12 mouse cellular contexts compared by ENCODE assay signal in the genomic region with DNA sequence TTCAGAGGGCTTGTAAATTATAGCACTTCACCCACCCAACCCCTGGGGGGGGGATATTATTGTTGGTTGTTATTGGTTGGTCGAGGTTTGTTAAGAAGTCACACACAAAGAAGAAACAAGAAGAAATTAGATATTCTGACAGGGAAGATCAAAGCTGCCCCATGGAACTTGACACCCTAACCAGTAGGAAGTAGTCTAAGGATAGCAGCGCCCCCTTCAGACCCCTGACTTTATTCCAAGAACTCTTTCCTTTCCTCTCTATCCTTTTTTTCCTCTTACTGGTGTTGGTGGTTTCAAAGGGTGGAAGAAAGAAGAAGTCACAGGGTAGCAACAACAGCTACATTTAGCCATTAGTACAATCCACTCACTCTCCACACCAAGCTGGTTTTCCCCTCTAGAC. TPM values are rescaled to one million over a fixed set of nuclear protein-coding genes. Genes with fewer than 3 reads are reported as not detected.
"Had no signal": no experiment of that assay in that cellular context is flagged by ENCODE, and none has a peak within 500 bp of the region (broad histone marks: within the 10 kb centered on the region; RNA-seq: fewer than 3 reads in every experiment).

No protein-coding gene starts in this region.

- H3K27ac ChIP-seq: layer of hippocampus, adult 2 months; limb, embryonic 12.5 days; liver, embryonic 13.5 days; lung, embryonic 15.5 days; midbrain, embryonic 13.5 days had no signal

- H3K4me1 ChIP-seq: limb, embryonic 12.5 days; liver, embryonic 13.5 days; lung, embryonic 15.5 days; midbrain, embryonic 13.5 days had no signal

- H3K9ac ChIP-seq: limb, embryonic 12.5 days; liver, embryonic 13.5 days; liver, postnatal 0 days; lung, embryonic 15.5 days; midbrain, embryonic 13.5 days had no signal

- DNase-seq: liver; liver, embryonic 13.5 days; liver, postnatal 0 days; right cerebral cortex, postnatal 14 days; thymus, postnatal 4 days had no signal

- H3K4me3 ChIP-seq: layer of hippocampus, adult 2 months; limb, embryonic 12.5 days; liver, embryonic 13.5 days; lung, embryonic 15.5 days; midbrain, embryonic 13.5 days had no signal

- H3K4me2 ChIP-seq: limb, embryonic 12.5 days; liver, embryonic 13.5 days; lung, embryonic 15.5 days; midbrain, embryonic 13.5 days had no signal

- H3K27me3 ChIP-seq: limb, embryonic 12.5 days; liver, embryonic 13.5 days; lung, embryonic 15.5 days; midbrain, embryonic 13.5 days had no signal

- H3K9me3 ChIP-seq: limb, embryonic 12.5 days; liver, embryonic 13.5 days; lung, embryonic 15.5 days; midbrain, embryonic 13.5 days had no signal

- ATAC-seq: intestine, embryonic 16.5 days; liver, postnatal 0 days; midbrain, embryonic 13.5 days had no signal

RNA-seq across cellular contexts. Expression of a gene that starts 45.3 kb away (rescaled TPM):
- polyA plus RNA-seq: intestine, embryonic 16.5 days; limb, embryonic 12.5 days; liver, embryonic 13.5 days; liver, postnatal 0 days; lung, embryonic 15.5 days; midbrain, embryonic 13.5 days; neural tube, embryonic 14.5 days; stomach, embryonic 16.5 days had no signal
